Mouse (Mus musculus) thymus, postnatal 4 days (tissue): ENCODE data around the gene F11r.

ENCODE experiments used
- DNase-seq: peaks from one replicate; pipeline ENCODE4 v3.0.0; 2021

F11r gene

DNA sequence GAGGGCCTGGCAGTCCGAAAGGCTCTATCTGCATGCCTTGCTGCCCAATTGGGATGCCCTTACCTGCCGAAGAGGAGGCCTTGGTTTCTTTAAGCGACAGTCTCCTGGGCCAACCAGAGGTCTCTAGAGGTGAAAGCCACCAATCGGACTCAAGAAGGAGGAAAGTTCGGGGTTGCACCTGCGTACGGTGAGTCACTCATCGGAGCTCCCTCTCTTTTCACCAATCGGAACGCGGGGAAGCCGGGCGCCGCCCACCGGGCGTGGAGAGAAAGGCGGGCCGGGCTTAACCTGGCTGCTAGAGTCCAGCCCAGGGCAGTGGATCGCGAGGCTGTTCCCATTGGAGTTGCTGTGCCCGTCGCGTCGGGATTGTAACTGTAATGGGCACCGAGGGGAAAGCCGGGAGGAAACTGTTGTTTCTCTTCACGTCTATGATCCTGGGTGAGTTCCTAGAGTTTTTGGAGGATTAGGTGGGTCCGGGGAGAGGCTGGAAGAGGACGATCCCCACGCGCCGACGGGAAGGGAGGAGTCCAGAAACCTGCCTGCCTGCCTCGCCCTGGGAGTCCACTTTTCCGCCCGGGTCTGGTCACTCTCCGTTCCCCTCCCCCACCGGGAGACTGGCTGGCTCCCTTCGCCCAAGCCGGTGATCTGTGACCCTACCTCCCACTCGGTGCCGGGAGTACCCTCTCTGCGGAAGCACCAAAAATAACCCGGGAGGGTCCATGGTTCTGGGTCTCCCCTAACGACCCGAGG lies at the start of gene F11r:
TSS of gene F11r (plus strand) at position 272 of the 750 bp plus-strand sequence.
- DNase-seq, result peak; percentile 74

DNA sequence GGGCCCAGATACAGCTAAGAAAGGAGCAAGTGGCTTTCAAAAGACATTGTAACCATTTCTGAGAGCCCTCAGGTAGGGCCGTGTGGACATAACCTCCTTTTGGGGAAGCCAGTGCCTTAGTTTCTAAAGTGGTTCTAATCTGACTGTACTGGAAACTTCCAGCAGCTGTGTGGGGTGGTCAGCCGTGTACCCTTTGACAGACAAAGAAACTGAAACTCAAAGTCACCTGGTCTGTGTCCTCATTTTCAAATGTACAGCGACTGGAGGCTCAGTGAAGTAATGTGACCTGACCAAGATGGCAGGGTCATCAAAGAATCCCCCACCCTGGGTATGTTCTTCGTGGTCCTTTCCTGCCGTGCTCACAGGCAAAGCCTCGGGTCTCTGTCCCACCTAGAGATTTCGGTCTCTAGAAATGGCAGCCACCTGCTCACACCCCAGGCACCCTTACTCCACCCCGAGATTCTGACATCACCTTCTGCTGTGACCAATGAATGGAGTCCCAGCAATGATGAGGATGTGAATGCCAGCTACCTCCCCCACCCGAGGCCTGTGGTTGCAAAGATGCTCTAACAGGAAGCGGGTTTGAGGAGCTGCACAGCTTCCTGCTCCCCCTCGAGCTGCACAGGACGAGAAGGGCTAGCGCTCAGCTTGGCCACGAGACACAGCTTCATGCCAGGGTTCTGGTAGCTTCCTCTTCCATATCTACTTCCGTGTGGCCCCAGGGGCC lies 48.8 kb upstream of the F11r start, which contains the start of gene Arhgap30:
TSS of gene Arhgap30 (plus strand) at position 579 of the 727 bp plus-strand sequence.
- peak; percentile 88 for DNase-seq

DNA sequence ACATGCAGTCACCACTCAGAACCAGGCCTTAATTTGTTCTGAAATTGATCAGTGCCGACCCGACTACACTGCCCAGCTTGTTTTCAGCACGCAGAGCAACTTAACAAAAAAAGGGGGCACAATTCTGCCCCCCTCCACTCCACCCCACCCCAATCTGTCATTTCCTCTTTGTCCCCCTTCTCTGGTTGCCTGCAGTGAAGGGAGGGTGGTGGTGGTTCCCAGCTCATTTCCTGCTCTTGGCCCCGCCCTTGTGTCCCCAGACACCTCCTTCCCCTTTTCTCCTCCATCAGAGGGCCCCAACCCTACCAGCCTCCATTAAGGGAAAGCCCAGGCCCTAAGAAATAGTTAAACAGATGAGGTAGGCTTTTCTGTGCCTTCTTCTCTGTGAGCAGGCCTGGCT lies 47.2 kb upstream of the F11r start:
- DNase-seq, result peak; percentile 80

GRCm38 (mm10) chr1:171401821-171402220 lies 35.5 kb upstream of the F11r start:
- DNase-seq, result no peak

- no peak for DNase-seq
Measured at GRCm38 (mm10) chr1:171402991-171403390, 34.3 kb upstream of the F11r start.

GRCm38 (mm10) chr1:171407263-171407662 lies 30.1 kb upstream of the F11r start:
- no peak for DNase-seq

DNA sequence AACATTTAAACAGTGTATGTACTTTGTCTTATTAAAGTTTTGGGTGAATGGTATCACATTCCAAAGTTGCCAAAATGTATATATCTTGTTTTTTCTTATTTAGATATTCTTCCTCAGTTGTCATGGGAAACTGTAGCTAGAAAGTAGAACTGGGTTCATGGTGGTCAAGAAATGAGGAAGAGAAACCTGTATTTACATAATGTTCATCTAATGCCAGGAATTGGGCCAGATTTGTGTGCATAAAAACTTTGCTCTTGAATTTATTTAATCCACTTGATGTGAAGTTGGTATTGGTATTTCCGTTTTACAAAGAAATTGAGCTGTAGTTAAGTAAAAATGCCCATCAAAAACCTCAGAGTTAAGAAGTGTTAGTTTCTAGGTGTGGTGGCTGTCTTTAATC lies 27.1 kb upstream of the F11r start:
- DNase-seq, result no peak

- DNase-seq, result peak; percentile 96
Measured at GRCm38 (mm10) chr1:171410947-171411484, 26.3 kb upstream of the F11r start, which contains the start of gene Usf1. Usf1 (plus strand) TSS chr1:171411313.

GRCm38 (mm10) chr1:171411492-171411941 lies 25.8 kb upstream of the F11r start:
- DNase-seq, result no peak

- DNase-seq, result peak; percentile 65
Measured at GRCm38 (mm10) chr1:171412001-171412441, 25.3 kb upstream of the F11r start.

DNA sequence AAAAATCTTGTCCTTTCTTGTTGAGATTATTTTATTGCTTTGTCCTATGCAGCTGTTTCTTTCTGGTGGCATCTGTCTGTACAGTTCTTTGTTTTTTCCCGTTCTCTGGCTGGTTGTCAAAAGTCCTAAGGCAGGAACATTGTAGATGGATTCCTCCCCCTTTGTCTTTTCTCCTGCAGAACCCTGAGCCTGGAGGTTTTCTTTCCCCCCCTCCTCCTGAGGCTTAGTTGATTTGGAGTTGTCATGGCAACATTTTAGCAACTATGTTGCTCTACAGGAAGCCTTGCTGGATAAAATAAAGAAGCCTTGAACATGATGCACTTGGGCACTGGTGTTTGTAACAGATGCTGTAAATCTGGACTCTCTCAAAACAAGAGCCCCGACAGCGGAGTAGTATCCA lies 24.9 kb upstream of the F11r start:
- DNase-seq, result no peak

GRCm38 (mm10) chr1:171413608-171414007 lies 23.7 kb upstream of the F11r start:
- DNase-seq, result no peak

DNA sequence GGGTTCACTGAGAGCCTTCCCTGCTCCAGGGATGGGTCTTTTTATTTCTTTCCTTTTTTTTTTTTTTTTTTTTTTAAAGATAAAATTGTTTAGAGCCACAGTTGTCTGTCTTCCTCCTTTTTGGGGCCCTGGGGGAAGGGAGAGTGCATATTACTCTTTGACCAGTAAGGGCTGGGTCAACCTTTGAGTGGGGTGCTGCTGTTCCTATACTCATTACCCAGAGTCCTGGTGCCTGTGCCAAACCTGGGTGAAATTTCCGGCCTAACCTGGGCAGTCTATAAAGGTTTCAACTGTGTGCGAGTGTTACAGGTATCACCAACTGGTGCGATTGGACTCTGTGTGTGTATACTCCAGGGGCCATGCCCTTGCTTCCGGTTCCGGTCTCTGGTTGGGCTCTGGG lies 18.7 kb upstream of the F11r start, which contains the start of gene Tstd1:
TSS of gene Tstd1 (plus strand) at position 213 of the 400 bp plus-strand sequence.
- DNase-seq, result no peak

GRCm38 (mm10) chr1:171419291-171419882 lies 17.9 kb upstream of the F11r start:
- no peak for DNase-seq

DNA sequence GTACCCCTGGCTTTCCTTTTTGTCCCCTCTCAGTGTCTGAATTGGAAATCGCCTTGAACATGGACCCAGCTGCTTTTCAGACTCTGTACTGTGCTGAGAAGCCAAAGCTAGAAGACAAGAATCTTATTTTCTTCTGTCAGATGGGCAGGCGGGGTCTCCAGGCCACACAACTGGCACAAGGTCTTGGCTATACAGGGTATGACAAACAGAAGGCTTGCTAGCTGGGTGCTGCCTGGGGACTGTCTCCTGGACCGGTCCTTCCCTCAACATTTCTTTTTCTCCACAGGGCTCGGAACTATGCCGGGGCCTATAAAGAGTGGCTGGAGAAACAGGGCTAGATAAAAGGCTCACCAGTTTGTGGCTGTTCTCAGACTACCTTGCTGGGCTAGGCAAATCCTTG lies 17.4 kb upstream of the F11r start:
- DNase-seq, result no peak

GRCm38 (mm10) chr1:171422504-171423095 lies 14.7 kb upstream of the F11r start:
- DNase-seq, result no peak

DNA sequence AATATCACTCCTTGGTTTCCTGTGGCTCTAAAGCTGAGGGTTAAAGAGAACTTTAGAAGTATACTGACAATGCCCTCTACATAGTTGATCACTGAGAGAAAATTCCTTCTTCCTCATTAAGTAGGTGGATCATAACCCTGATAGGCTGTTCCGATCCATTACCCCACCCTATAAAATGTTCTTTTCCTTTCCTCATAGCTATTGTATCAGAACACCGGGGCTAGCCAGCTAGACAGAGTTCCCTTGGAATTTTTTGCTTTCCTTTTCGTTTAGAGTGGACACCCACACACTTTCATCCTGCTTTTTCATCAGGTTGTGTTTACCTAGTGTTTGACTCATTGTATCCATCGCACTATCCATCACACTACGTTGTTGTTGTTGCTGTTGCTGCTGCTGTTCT lies 12.7 kb upstream of the F11r start:
- DNase-seq, result no peak

DNA sequence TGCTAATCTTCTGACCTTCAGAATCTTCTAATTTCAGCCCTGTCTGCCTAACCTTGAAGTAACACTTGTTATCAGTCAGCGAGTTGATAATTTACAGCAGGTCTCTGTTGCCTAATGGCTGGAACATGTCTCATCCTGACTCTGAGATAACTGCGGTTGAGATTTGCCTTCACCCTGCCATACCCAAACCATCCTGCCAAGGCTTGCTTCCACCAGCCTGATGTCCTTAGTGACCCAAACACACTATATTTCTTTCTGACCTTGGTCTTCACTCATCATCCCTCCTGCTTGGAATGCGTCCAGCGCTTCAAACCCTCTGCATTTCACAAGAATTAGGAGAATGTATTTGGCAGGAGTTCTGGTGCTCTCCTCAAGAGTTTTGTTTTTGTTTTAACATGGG lies 12.2 kb upstream of the F11r start:
- DNase-seq, result no peak

- no peak for DNase-seq
Measured at GRCm38 (mm10) chr1:171432158-171432557, 5.2 kb upstream of the F11r start.

GRCm38 (mm10) chr1:171435288-171435814 lies 2.0 kb upstream of the F11r start:
- DNase-seq, result no peak

- no peak for DNase-seq
Measured at GRCm38 (mm10) chr1:171435974-171436373, 1.4 kb upstream of the F11r start.

- DNase-seq, result no peak
Measured at GRCm38 (mm10) chr1:171438014-171438670, 807 bp downstream of the F11r start.
